14 mouse cellular contexts compared by ENCODE assay signal in genomic region chr5:53346028-53346427, GRCm38 (mm10).
DNase-seq lines count a peak whose midpoint lies in the region; ATAC-seq lines count a peak whose summit lies in the region.
"Had no signal": no experiment of that assay in that cellular context is flagged by ENCODE, and none has a peak within 500 bp of the region (broad histone marks: within the 10 kb centered on the region; RNA-seq: fewer than 3 reads in every experiment).

No protein-coding gene starts in this region.

- ATAC-seq in forebrain, embryonic 13.5 days: no peak
- no peak for ATAC-seq in midbrain, embryonic 11.5 days (ENCODE audit: low FRiP score)

- H3K27ac ChIP-seq in forebrain, embryonic 13.5 days: no peak overlapping the region
- H3K27ac ChIP-seq in midbrain, embryonic 11.5 days (ENCODE audit: low read depth, low read length): no peak overlapping the region
- H3K27ac ChIP-seq: forebrain, embryonic 12.5 days; neural tube, embryonic 12.5 days had no signal

- no peak overlapping the region for H3K9ac ChIP-seq in forebrain, embryonic 13.5 days
- H3K9ac ChIP-seq in midbrain, embryonic 11.5 days (ENCODE audit: low read length): no peak overlapping the region
- H3K9ac ChIP-seq: forebrain, embryonic 12.5 days; heart, embryonic 12.5 days; neural tube, embryonic 12.5 days had no signal

- no peaks in the 10 kb centered on the region for H3K4me1 ChIP-seq in forebrain, embryonic 13.5 days
- H3K4me1 ChIP-seq in midbrain, embryonic 11.5 days (ENCODE audit: control insufficient read depth, insufficient read depth, low read length): no peaks in the 10 kb centered on the region
- H3K4me1 ChIP-seq: forebrain, embryonic 12.5 days; heart, embryonic 12.5 days; neural tube, embryonic 12.5 days had no signal

- DNase-seq in heart, postnatal 25 days (ENCODE audit: low spot score): peak; percentile 29
- DNase-seq in heart, postnatal 4 days: no peak
- DNase-seq in Muller cell, postnatal 12 days (ENCODE audit: inconsistent ontology term): peak; percentile 66
- DNase-seq in gastrocnemius, postnatal 36 days: peak; percentile 41 to 73
- peak; percentile 94 for DNase-seq in skeletal muscle tissue, adult 2 months (ENCODE audit: low read depth, low spot score)
- no peak for DNase-seq in layer of hippocampus, postnatal 10 days (ENCODE audit: low spot score in 2 of 2)
- DNase-seq in midbrain, embryonic 11.5 days (ENCODE audit: low spot score, missing footprints): no peak
- DNase-seq: embryo, embryonic 11 days; spleen, adult 18-20 months; thymus, postnatal 36 days had no signal

- H3K4me2 ChIP-seq in forebrain, embryonic 13.5 days: no peak overlapping the region
- no peak overlapping the region for H3K4me2 ChIP-seq in midbrain, embryonic 11.5 days
- H3K4me2 ChIP-seq: forebrain, embryonic 12.5 days; heart, embryonic 12.5 days; neural tube, embryonic 12.5 days had no signal

- H3K9me3 ChIP-seq in forebrain, embryonic 13.5 days (replicated peaks): no peaks in the 10 kb centered on the region
- H3K9me3 ChIP-seq in midbrain, embryonic 11.5 days (ENCODE audit: control insufficient read depth, low read length): no peaks in the 10 kb centered on the region
- H3K9me3 ChIP-seq: forebrain, embryonic 12.5 days; heart, embryonic 12.5 days; neural tube, embryonic 12.5 days had no signal

- H3K36me3 ChIP-seq in forebrain, embryonic 13.5 days (ENCODE audit: poor library complexity, severe bottlenecking): no peaks in the 10 kb centered on the region
- H3K36me3 ChIP-seq in midbrain, embryonic 11.5 days (ENCODE audit: control insufficient read depth, insufficient read depth, low read length): no peaks in the 10 kb centered on the region
- H3K36me3 ChIP-seq: forebrain, embryonic 12.5 days; heart, embryonic 12.5 days; neural tube, embryonic 12.5 days had no signal

- intact Hi-C loops in heart, postnatal 25 days (cut with DNase I): no loop called here
- intact Hi-C loops in gastrocnemius, postnatal 36 days (cut with DNase I): no loop called here

- H3K27me3 ChIP-seq in forebrain, embryonic 13.5 days: no peaks in the 10 kb centered on the region
- H3K27me3 ChIP-seq in midbrain, embryonic 11.5 days (ENCODE audit: control insufficient read depth, insufficient read depth, low read length): no peaks in the 10 kb centered on the region
- H3K27me3 ChIP-seq: forebrain, embryonic 12.5 days; neural tube, embryonic 12.5 days had no signal

- no peak overlapping the region for H3K4me3 ChIP-seq in forebrain, embryonic 13.5 days
- H3K4me3 ChIP-seq in midbrain, embryonic 11.5 days (ENCODE audit: low read depth, low read length): no peak overlapping the region
- H3K4me3 ChIP-seq: forebrain, embryonic 12.5 days; heart, embryonic 12.5 days; neural tube, embryonic 12.5 days had no signal

- WGBS in forebrain, embryonic 13.5 days: 80% methylated on average over 8 of the region's 8 CpGs
- 74% methylated on average over 8 of the region's 8 CpGs for WGBS in midbrain, embryonic 11.5 days

Comparison
In these comparisons a context has a peak if more than half of its experiments do, and no peak if none do; other contexts are left out.
1. DNase-seq: peak in heart, postnatal 25 days (single experiment), Muller cell, postnatal 12 days (single experiment), gastrocnemius, postnatal 36 days (2 of 2) and skeletal muscle tissue, adult 2 months (single experiment); none in heart, postnatal 4 days (single experiment), layer of hippocampus, postnatal 10 days (0 of 2) and midbrain, embryonic 11.5 days (single experiment).